Mouse (Mus musculus) liver, embryonic 11.5 days (tissue): ENCODE results near the gene G6pc3. TPM values are rescaled to one million over a fixed set of nuclear protein-coding genes. Genes with fewer than 3 reads are reported as not detected.

ENCODE experiments used
- ATAC-seq: fragments of 200-750 bp; cut with Nextera tagmentation; replicated peaks from 2 replicates; pipeline ENCODE4 v1.8.0; 2017; ENCODE audit warnings: moderate number of reproducible peaks, mild to moderate bottlenecking, moderate TSS enrichment, moderate library complexity; ENCODE audit not compliant: low FRiP score
- DNase-seq: peaks from one replicate; pipeline ENCODE4 v3.0.0-alpha.2; 2017; ENCODE audit warnings: low spot score
- H3K27ac ChIP-seq: fragments of 300-500 bp; sonication (generic); 2 replicates; pipeline ENCODE4 v1.5.1; 2014; ENCODE audit warnings: mild to moderate bottlenecking, low read depth, low read length, control low read depth
- H3K27me3 ChIP-seq: fragments of 300-500 bp; sonication (generic); replicated peaks from 2 replicates; pipeline ENCODE4 v1.6.1; 2014; ENCODE audit warnings: low read length, mixed read lengths; ENCODE audit not compliant: control insufficient read depth, insufficient read depth
- H3K36me3 ChIP-seq: fragments of 300-500 bp; sonication (generic); 2 replicates; pipeline ENCODE4 v1.6.1; 2014; ENCODE audit warnings: mild to moderate bottlenecking, low read length, moderate library complexity, mixed read lengths; ENCODE audit not compliant: control insufficient read depth, insufficient read depth
- H3K4me1 ChIP-seq: fragments of 300-500 bp; sonication (generic); replicated peaks from 2 replicates; pipeline ENCODE4 v1.6.1; 2014; ENCODE audit warnings: low read length, mixed read lengths; ENCODE audit not compliant: control insufficient read depth, insufficient read depth
- H3K4me2 ChIP-seq: fragments of 300-500 bp; sonication (generic); 2 replicates; pipeline ENCODE4 v1.6.1; 2014; ENCODE audit warnings: mild to moderate bottlenecking, control low read depth, moderate library complexity
- H3K4me3 ChIP-seq: fragments of 300-500 bp; sonication (generic); 2 replicates; pipeline ENCODE4 v1.5.1; 2014; ENCODE audit warnings: low read depth, low read length, control low read depth
- H3K9ac ChIP-seq: fragments of 300-500 bp; sonication (generic); 2 replicates; pipeline ENCODE4 v1.6.1; 2014; ENCODE audit warnings: low read depth, low read length, control low read depth
- H3K9me3 ChIP-seq: fragments of 300-500 bp; sonication (generic); 2 replicates; pipeline ENCODE4 v1.6.1; 2016; ENCODE audit warnings: low read length, inconsistent platforms, mixed read lengths; ENCODE audit not compliant: control insufficient read depth
- WGBS: fragments of 180-500 bp; shearing (Covaris S2); extraction: QIAGEN DNeasy Blood & Tissue Kit; methylation state at CpG from one replicate; pipeline ENCODE4 v1.1.7; 2014; 5-methylcytosine and 5-hydroxymethylcytosine counted together
- microRNA-seq: library from miRNA; unstranded; fragments of <30 nt; microRNA quantifications from one replicate; pipeline ENCODE4, GENCODE M21; 2017; ENCODE audit warnings: borderline number of aligned reads
- polyA plus RNA-seq: library from polyadenylated mRNA; unstranded; fragments of >200 nt; fragmentation: Nextera tagmentation; extraction: Ambion mirVana; gene quantifications from 2 replicates; pipeline ENCODE4 v1.2.1, GENCODE M21; 2014

Gene G6pc3
- polyA plus RNA-seq, 1 experiment from 2014 or later: 38.8 TPM

DNA sequence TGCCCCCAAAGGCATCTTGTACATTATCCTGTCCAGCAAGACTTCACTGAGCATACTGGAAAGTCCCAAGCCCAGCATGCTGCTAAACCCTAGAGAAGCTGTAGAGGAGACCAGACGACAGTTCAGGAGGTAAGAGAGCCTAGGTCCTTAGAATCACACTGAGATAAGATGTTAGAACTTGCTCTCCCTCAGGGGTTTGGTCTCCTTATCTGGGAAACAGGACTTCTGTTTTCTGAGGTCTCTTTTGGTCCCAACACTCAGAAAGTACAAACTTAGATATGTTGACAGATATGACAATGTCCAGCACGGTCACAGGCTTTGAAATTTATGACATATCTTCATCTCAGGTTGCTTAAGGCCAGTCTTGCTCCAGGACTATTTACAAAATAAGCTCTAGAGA lies 46.6 kb downstream of the G6pc3 start:
- Histone ChIP-seq H3K9ac (no peak overlapping the region), H3K4me2 (no peak overlapping the region), H3K4me1 (no peaks in the 10 kb centered on the region; the same call in 1 of the 2 replicates), H3K36me3 (no peaks in the 10 kb centered on the region), H3K27me3 (no peaks in the 10 kb centered on the region), H3K9me3 (no peaks in the 10 kb centered on the region), H3K27ac (no peak overlapping the region), H3K4me3 (no peak overlapping the region)
- ATAC-seq (no peak), DNase-seq (no peak)
- WGBS: 24% methylated on average over 2 of the region's 2 CpGs

DNA sequence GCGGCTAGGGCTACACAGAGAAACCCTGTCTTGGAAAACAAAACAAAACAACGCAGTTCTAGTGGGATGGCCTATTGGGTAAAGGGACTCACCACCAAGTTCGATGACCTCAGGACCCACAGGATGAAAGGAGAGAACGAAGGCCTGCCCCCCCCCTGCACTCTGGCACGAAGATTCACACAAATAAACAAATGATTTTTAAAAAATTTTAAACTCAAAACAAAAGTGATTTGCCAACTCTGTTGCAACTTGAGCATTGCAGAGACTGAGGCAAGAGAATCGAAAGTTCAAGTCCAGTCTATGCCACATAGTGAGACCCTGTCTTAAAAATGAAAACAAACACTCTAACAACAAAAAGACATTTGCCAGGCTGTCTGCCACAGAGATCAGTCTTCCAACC lies 51.2 kb downstream of the G6pc3 start:
- DNase-seq: no peak
- ATAC-seq: no peak
- Histone ChIP-seq H3K36me3 (no peaks in the 10 kb centered on the region), H3K27ac (no peak overlapping the region), H3K9me3 (no peaks in the 10 kb centered on the region), H3K9ac (no peak overlapping the region), H3K4me3 (no peak overlapping the region), H3K27me3 (0 out of 2 replicates have a peak, but pooled peaks cover 2% of the 10 kb centered on the region), H3K4me1 (peaks cover 6% of the 10 kb centered on the region), H3K4me2 (no peak overlapping the region)
- 80% methylated on average over 6 of the region's 6 CpGs for WGBS

DNA sequence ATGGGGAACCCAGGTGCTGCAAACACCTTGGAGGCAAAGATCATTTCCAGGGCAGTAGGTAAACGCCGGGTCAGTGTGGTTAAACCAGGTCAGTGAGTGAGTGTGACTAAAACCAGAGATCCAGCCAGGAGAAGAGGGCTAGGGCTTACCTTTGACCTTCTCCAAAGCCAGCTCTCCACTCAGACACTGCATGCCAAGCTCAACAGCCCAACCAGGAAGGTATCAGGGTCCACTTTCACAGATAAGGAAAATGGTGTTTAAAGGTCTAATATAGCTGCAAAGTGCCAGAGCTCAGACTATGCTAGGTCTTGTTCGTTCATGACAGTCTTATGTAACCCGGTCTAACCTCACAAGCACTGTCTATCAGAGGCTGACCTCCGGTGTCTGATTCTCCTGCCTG lies 51.8 kb downstream of the G6pc3 start:
- Histone ChIP-seq H3K9ac (no peak overlapping the region), H3K4me1 (peaks cover 9% of the 10 kb centered on the region), H3K27me3 (0 out of 2 replicates have a peak, but pooled peaks cover 2% of the 10 kb centered on the region), H3K9me3 (no peaks in the 10 kb centered on the region), H3K4me3 (no peak overlapping the region), H3K4me2 (no peak overlapping the region), H3K27ac (no peak overlapping the region), H3K36me3 (no peaks in the 10 kb centered on the region)
- ATAC-seq: no peak
- no peak for DNase-seq
- 69% methylated on average over 5 of the region's 5 CpGs for WGBS

DNA sequence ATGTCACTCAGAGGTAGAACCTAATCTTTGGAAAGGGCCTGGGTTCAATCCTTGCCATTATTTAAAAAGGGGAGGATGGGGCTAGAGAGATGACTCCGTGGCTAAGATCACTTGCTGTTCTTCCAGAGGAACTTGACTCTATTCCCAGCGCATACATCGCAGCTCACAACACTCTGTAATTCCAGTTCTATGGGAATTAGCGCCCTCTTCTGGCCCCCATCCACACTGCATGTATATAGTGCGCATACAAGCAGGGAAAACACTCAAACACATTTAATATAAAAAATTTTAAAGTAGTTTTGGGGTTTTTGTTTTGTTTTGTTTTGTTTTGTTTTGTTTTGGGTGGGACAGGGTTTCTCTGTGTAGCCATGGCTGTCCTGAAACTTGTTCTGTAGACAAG lies 52.5 kb downstream of the G6pc3 start:
- no peak overlapping the region for H3K4me2 ChIP-seq
- 0 out of 2 replicates have a peak, but pooled peaks cover 2% of the 10 kb centered on the region for H3K27me3 ChIP-seq
- no peak overlapping the region for H3K9ac ChIP-seq
- no peak for DNase-seq
- H3K9me3 ChIP-seq: no peaks in the 10 kb centered on the region
- no peaks in the 10 kb centered on the region for H3K36me3 ChIP-seq
- no peak overlapping the region for H3K27ac ChIP-seq
- WGBS: 51% methylated on average over 5 of the region's 5 CpGs
- no peak overlapping the region for H3K4me3 ChIP-seq
- no peak for ATAC-seq
- H3K4me1 ChIP-seq: peaks cover 9% of the 10 kb centered on the region

Small RNA genes lying within 50 kb of the gene (microRNA-seq; reads per million reads assigned to microRNA genes)
- not detected for gene Mir8101

Other genes starting within 250 kb of the G6pc3 start
- gene Sost, start 222.6 kb upstream of the G6pc3 start, polyA plus RNA-seq: not detected in 2 replicates
- not detected in 2 replicates for gene Cfap97d1, start 205.3 kb upstream of the G6pc3 start, polyA plus RNA-seq
- 20.5 and 21.2 TPM in 2 replicates for gene Dusp3, start 202.6 kb upstream of the G6pc3 start, polyA plus RNA-seq
- gene Mpp3, start 161.2 kb upstream of the G6pc3 start, polyA plus RNA-seq: 2.6 and 3.2 TPM in 2 replicates
- gene Cd300lg, start 148.1 kb upstream of the G6pc3 start, polyA plus RNA-seq: 0.27 and 0.66 TPM in 2 replicates
- gene Mpp2, start 101.1 kb upstream of the G6pc3 start, polyA plus RNA-seq: 12.1 and 12.8 TPM in 2 replicates
- not detected in 2 replicates for gene Ppy, start 88.3 kb upstream of the G6pc3 start, polyA plus RNA-seq
- gene Pyy, start 81.8 kb upstream of the G6pc3 start, polyA plus RNA-seq: 1.0 and 2.4 TPM in 2 replicates
- 4.9 and 5.1 TPM in 2 replicates for gene Nags, start 44.1 kb upstream of the G6pc3 start, polyA plus RNA-seq
- 25.7 and 26.0 TPM in 2 replicates for gene Tmem101, start 33.2 kb upstream of the G6pc3 start, polyA plus RNA-seq
- gene Lsm12, start 4.3 kb upstream of the G6pc3 start, polyA plus RNA-seq: 80.1 and 83.2 TPM in 2 replicates
- gene Hdac5, start 40.5 kb downstream of the G6pc3 start, polyA plus RNA-seq: 23.8 and 26.0 TPM in 2 replicates
- gene BC030867, start 59.3 kb downstream of the G6pc3 start, polyA plus RNA-seq: 28.2 and 29.4 TPM in 2 replicates
- gene Asb16, start 79.1 kb downstream of the G6pc3 start, polyA plus RNA-seq: 0.05 and 0.12 TPM in 2 replicates
- gene Tmub2, start 95.3 kb downstream of the G6pc3 start, polyA plus RNA-seq: 41.6 and 44.8 TPM in 2 replicates
- gene Atxn7l3, start 107.0 kb downstream of the G6pc3 start, polyA plus RNA-seq: 11.4 and 14.7 TPM in 2 replicates
- gene Ubtf, start 130.1 kb downstream of the G6pc3 start, polyA plus RNA-seq: 104 and 108 TPM in 2 replicates
- gene Slc4a1, start 176.6 kb downstream of the G6pc3 start, polyA plus RNA-seq: 191 and 229 TPM in 2 replicates
- gene Rundc3a, start 203.8 kb downstream of the G6pc3 start, polyA plus RNA-seq: 1.8 and 2.6 TPM in 2 replicates
- gene Slc25a39, start 218.3 kb downstream of the G6pc3 start, polyA plus RNA-seq: 282 and 283 TPM in 2 replicates
- 68.1 and 69.5 TPM in 2 replicates for gene Grn, start 240.7 kb downstream of the G6pc3 start, polyA plus RNA-seq